Mouse (Mus musculus): ENCODE results near the gene Mup3.

DNA sequence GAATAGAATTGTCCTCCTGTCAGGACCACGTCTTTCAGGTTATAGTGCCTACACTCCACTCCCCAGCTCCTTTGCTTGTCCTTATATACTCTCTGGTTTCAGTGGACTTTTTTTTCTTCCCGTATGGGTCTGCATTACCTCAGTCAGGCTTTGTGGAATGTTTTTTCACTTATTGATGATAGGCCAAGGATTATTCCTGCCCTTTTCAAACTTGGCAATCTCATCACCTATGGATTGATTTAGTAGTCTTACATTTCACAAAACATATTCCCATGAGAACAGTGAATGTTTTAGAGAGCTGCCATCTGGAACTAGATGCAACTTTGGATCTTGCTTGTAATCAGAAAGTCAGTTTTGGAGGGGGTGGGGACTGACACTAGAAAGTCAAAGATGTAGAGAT is at the start of gene Mup3:
- no peak for TF ChIP-seq CTCF (IDR thresholded peaks at IDR 0.05; ENCODE audit: control insufficient read depth, insufficient read depth, insufficient replicate concordance, low read depth, low read length)
- no peak for TF ChIP-seq POLR2A (IDR thresholded peaks at IDR 0.05; ENCODE audit: control insufficient read depth, low read depth, low read length)
